Mouse (Mus musculus): ENCODE data around the gene Gm3685.
"Not testable (repeated sequence)": the region's sequence is repeated elsewhere in the genome, so short reads cannot be mapped to it uniquely, and the experiment has no call there.

Gene Gm3685

GRCm38 (mm10) chr14:7044870-7045269 is at the start of gene Gm3685:
Gene Gm3685, minus strand, starts transcription at chr14:7044970.
- not testable (repeated sequence) for DNase-seq

GRCm38 (mm10) chr14:7026781-7027749 is 17.7 kb downstream of the Gm3685 start, which contains the start of gene Gm10406:
Gene Gm10406, minus strand, starts transcription at chr14:7027449.
- peak; percentile 11 to 15 for DNase-seq

- peak; percentile 12 to 15 for DNase-seq
These were observed 18.5 kb downstream of the Gm3685 start for GRCm38 (mm10) chr14:7026274-7026673.
